Mouse (Mus musculus): ENCODE measurements at regions not wholly inside any gene's neighbourhood (a gene's known extent, or its start where the extent isn't known, plus 50 kb on each side); places are given as distances from the start of the nearest gene placed in this dataset.

DNA sequence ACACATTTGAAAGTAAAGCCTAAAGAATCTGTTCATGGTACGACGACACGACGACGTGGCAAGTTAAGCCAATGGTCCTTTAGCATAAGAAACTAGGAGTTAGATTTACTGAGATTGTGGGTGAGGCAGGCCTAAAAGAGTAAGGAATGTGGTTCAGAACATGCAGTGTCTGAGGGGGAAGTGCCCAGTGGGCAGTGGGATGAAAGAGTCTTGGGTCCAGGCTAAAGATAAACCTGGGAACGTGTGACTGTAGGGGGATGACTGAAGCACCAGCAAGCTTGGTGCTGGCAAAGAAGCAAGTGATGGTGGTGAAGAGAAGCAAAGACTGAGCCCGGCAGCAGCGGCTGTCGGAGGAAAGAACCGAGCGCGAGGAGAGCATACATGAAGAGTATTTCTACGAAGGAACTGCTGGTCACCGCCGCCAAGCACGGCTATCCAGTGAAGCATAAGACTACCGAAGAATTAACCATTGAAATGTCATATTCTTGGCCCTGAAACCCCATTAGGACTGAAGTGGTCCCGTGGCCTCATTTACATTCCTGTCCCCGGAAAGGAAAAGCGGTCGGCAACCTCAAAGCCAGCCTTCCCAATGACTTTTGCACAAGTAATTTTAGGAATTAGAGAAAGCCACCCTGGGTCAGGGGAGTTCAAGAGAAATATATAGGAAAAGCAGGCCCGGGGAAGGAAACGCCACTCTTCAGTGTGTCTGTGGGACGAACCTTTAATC is 76.2 kb upstream of the Armc2 start:
- no peak for TF ChIP-seq CTCF (IDR thresholded peaks at IDR 0.05; ENCODE audit: low read depth)
- no peak for TF ChIP-seq EP300 (optimal IDR thresholded peaks at IDR 0.05)

Data from stomach, postnatal 0 days (tissue).